Mouse (Mus musculus): ENCODE measurements around the gene C1qb.

GRCm38 (mm10) chr4:136863517-136863916 lies 22.5 kb downstream of the C1qb start:
- TF ChIP-seq CTCF (IDR thresholded peaks at IDR 0.05; ENCODE audit: insufficient read depth, low read depth, low read length), result no peak
- TF ChIP-seq POLR2A (IDR thresholded peaks at IDR 0.05; ENCODE audit: insufficient read depth, low read depth, low read length), result no peak

Measured in olfactory bulb, adult 2 months (tissue).